Mouse (Mus musculus): ENCODE data around the gene Dqx1. TPM values are rescaled to one million over a fixed set of nuclear protein-coding genes. Genes with fewer than 3 reads are reported as not detected.
A peak's percentile ranks its signal among the peaks of the same experiment; 100 is the strongest.

The Dqx1 gene
- total RNA-seq, 2 experiments from 2014 or later = 0.26 to 0.51 TPM

DNA sequence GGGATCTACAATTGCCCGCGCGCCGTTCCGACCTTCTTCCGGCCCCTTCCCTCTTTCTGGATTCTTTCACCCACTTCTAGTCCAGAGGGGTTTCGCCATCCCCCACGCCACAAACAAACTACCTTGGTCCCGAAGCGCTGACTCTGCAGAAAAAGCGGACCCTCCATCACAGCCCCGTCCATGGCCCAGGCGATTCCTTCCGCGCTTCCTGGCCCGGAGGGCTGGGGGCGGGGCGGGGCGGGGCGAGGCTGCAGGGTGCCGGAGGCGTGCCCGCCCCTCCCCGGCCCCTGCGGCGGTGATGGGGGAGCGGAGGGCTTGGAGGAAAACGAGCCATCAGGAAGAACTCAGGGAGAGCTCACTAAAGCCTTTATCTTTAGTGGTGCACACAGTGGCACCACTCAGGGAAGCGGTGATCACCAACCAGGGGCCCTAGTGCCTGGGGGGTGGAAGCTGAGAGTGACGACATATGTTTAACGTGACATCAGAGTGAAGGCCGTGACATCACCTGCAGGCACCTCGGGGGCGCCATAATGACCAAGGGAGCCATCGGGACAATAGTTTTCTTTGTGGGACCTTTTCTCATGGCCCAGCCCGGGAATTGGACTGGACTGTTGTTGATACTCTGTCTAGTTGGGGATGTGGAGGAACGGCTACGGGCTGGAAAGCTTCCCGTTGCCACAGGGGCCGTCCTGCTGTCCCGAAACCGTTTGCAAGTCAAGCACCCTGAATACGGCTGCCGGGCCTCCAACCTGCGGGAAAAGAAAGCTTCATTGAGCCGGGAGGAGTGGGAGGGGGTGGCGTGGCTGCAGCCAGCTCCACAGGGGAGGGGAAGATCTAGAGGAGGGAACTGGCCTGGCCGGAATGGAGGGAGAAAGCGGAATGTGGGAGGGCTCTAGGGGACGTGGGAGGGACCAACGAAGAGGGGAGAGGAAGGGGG is 24.1 kb upstream of the Dqx1 start, which contains the start of the genes Dok1 and Loxl3:
TSS of gene Dok1 (minus strand) at position 223 of the 937 bp plus-strand sequence.
TSS of gene Loxl3 (plus strand) at position 925 of the 937 bp plus-strand sequence.
- peak; percentile 82 for DNase-seq

GRCm38 (mm10) chr6:83034463-83035055 is 23.1 kb upstream of the Dqx1 start:
- no peak for DNase-seq

DNA sequence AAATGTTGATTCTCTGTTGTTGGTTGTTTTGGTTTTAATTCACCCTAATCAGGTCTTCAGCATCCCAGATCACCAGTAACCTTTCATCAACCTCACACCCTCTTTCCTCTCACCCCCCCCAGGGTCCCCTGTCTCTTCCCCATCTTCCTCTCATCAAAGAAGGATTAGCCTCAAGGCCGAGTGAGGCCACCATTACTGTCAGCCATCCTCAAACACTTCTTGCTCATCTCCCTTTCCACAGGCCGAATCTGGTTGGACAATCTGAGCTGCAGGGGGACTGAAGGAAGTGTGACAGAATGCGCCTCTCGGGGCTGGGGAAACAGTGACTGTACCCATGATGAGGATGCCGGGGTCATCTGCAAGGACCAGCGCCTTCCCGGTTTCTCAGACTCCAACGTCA is 20.5 kb upstream of the Dqx1 start:
- DNase-seq = no peak

DNA sequence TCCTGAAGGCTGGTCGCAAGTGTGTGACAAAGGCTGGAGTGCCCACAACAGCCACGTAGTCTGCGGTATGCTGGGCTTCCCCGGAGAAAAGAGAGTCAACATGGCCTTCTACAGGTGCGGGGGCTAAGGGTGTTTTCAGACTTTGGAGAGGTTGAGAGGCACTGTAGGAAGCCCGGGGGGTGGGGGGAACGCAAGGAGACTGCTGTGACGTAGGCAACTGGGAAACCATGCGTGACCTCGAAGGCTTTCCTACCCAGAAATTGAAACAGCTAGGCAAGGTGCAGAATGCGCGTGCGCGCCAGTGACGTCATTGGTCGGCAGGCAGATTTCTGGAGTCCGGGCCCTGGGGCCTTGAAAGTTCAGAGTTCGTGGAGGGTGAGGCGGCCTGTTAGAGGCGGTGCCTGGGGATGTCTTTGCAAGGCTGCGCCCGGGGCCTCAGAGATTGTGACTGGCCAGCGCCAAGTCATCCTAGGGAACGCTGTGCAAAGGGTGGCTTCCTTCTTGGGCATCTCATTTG is 19.1 kb upstream of the Dqx1 start:
- peak; percentile 87 for DNase-seq

DNA sequence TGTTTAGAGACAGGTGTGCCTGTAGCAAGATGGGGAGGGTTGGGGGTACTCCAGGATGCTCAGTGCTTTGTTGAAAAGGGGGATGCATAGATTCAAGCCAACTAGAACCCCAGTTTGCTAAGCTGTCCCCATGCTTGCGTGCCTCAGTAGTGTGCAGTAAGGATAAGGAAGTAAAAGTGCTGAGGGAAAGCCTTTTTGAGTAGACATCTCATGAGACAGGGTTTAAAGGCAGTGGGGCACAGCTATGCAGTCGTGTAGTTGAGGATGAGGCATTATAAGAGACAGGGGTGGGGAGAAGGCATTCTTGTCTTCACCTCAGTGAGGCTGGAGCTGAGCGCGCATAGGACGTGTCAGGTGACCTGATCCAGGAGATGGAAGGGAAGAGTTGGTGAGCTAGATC is 17.0 kb upstream of the Dqx1 start:
- no peak for DNase-seq

- DNase-seq = no peak
Observed at GRCm38 (mm10) chr6:83043561-83043960, 14.1 kb upstream of the Dqx1 start.

DNA sequence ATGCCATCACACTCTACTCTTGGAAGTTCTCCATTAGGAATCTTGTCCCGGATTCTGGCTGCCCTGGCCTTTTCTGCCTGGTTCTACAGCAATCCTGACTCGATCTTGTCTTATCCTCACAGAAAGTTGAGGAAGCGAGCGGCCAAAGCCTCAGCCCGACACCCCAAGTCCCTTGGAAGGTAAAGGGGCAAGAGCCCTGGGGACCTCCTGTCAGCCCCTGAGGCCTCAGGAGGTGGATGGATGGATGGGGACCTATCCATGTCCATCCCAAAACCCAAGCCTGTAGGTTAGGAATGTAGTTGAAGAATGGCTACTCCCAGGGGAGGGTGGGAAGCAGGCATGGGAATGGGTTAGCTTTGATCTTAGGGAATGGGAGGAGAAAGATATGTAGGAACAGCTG is 13.7 kb upstream of the Dqx1 start:
- DNase-seq = no peak

DNA sequence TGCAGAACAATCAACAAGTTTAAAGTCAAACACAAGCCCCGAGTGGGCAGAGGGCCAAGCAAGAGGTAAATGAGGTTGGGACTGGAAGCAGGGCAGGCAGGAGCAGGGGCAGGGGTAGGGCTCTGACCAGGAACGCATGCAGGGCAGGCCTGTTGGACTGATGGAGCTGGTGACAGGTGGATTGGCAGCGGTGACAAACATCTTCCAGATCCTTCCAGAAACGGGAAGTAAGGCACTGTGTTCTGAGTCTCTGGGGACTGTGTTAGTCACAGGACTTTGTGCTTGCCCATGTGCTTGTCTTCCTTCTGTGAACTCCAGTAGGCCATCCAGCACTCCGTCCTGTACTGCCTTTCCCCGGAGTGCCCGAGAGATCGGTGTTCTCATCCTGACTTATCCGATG is 12.9 kb upstream of the Dqx1 start:
- no peak for DNase-seq

DNA sequence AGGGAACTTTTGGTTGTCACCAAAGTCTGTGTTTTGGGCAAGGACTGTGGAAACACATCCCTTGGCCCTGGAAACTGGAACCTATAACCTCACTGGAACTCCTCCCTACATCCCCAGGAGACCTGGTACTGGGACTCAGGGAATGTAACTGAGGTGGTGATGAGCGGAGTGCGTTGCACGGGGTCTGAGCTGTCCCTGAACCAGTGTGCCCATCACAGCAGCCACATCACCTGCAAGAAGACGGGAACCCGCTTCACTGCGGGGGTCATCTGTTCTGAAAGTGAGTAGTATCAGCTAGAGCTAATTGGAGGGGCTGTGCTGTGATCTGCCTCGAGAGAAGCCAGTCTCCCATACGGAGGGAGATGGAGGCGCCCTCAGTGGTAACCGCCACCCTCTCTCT is 8.3 kb upstream of the Dqx1 start:
- DNase-seq = no peak

DNA sequence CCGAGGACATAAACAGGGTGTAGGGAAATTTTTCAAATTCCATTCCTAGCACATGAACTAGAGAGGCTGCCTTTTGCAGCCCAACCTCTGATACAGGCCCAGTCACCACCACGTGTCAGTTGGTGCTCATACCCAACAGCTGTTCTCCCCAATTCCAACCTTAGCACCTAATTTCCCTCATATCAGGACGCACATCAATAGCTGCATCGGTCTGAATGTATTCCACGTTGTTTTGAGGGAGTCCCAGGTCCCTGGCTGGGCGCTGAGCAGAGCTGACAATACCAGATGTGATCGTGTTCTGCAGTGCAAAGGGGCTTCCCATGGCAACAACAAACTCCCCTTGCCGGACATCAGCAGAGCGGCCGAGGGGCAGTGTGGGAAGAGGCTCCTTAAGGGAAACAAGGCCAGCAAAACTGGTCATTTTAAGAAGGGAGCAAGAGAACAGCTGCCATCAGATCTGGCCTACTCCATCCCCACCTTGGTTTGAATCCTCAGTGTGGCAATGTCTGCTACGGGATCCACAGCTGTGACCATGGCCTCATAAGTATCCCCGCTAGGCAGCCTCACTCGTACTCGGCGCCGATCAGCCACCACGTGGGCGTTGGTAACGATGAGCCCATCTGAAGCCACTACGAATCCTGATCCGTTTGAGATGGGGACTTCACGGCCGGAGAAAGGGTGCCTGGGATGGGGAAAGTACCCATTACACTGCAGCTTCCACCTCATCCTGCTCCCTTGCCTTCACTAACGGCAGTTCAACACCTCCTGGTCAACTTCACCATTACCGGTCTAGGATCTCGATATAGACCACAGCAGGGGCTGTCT is 4.3 kb upstream of the Dqx1 start:
- no peak for DNase-seq

DNA sequence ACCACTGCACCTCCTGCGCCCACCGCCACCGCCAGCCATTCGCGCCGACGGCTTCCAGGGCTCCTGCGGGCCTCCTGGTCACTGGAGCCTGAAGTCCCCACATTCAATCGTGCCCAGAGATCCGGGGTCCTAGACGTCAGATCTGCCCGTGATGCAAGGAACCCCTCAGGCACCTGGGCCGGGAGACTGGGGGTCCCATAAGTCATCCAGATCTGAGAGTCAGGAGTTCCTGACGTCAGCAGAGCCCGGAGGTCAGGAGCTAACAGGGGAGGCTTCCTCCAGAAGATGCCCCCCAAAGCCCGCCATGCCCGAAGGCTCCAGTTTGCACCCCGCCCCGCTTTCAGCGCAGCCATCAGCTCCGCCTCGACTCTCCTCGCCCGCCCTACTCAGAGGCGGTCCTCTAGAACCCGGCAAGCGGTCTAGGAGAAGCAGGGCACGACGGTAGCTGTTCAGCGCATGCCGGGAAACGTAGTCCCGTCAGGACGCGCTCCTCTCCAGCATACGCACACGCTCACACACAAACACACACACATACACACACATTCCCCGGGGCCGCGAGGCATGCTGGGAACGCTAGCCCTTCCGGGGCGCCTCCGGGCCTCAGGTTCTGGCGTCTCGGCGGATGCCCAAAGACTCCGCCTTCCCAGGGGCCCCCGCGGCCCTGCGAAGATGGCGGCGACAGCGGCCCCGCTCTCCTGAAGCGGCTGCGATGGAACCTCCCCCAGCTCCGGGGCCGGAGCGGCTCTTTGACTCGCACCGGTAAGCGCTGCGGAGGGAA is 3.4 kb upstream of the Dqx1 start, which contains the start of gene Aup1:
TSS of gene Aup1 (plus strand) at position 448 of the 778 bp plus-strand sequence.
- peak; percentile 97 for DNase-seq

- no peak for DNase-seq
Observed at GRCm38 (mm10) chr6:83054871-83055431, 2.7 kb upstream of the Dqx1 start, which contains the start of gene Htra2. TSS of gene Htra2 (minus strand) at chr6:83055273.

DNA sequence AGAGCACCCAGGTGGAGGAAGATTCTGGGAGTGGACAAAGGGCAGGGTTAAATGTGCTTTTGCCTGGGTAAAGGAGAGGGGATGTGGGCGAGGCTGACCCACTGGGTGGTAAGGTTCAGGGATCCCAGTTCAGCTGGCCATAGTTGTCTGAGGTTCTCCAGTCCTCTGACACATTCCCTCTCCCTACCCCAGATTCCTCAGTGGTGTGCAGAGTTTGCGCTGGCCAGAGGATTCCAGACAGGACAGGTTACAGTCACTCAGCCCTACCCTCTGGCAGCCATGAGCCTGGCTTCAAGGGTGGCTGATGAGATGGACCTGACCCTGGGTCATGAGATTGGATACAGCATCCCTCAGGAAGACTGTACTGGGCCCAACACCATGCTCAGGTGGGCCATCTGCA is 1.1 kb downstream of the Dqx1 start:
- DNase-seq = no peak

DNA sequence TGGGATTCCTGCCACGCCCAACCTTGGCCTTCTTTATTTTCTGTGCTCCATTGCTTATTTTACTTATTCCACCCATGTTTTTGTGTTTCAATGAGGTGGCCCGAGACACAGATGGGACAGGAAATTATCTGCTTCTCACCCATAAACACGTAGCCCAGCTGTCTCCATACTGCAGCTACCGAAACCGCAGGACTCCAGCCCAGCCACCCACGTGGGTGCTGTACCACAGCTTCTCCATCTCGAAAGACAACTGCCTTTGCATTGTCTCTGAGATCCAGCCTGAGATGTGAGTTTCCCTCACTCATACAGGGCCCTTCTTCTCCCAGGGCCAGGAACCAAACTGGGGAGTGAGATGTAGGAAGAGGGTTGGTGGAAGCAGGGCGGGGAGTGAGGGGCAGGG is 8.4 kb downstream of the Dqx1 start:
- DNase-seq = no peak

- no peak for DNase-seq
Observed at GRCm38 (mm10) chr6:83066441-83066840, 8.8 kb downstream of the Dqx1 start.

- DNase-seq = no peak
Observed at GRCm38 (mm10) chr6:83068221-83068620, 10.6 kb downstream of the Dqx1 start.

DNA sequence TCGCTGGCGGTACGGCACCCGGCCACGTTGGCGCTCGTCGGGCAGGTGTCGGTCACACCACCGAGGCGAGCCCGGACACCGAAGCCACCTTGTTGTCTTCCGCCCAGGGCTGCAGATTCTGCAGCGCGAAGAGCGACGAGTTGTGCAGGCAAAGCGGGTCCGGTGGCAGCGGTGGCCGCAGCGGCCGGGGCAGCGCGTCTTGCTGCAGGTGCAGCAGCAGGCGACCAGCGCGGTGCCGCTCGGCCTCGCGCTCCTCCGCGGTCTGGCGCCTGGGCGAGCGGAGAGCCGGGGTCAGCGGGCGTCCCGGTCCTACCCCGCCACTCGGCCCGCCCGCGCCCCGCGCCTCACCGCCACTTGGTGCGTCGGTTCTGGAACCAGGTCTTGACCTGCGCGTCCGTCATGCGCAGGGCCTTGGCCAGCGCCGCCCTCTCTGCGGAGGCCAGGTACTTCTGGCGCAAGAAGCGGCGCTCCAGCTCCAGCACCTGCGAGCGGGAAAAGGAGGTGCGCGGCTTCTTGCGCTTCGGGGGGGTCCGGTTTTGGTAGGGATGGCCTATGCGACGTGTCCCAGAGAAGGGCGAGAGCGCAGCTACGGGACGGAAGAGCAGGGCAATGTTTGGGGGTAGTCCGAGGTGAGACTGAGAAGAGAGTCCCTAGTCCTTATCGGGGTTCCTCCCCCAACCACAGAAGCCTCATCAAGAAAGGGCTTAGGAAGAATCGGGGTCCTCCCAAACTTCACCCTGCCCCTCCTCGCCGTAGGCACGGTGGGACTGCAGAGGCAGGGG is 11.3 kb downstream of the Dqx1 start:
- DNase-seq = no peak

- DNase-seq = no peak
Observed at GRCm38 (mm10) chr6:83069488-83070246, 12.0 kb downstream of the Dqx1 start.

DNA sequence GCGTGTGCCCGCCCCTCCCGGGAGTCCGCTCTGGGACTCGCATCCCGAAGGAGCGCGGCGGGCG is 12.4 kb downstream of the Dqx1 start, which contains the start of gene Tlx2:
TSS of gene Tlx2 (minus strand) at position 47 of the 64 bp plus-strand sequence.
- DNase-seq = no peak
